Mouse (Mus musculus): Measurements from ENCODE around the gene Zfp13. TPM values are rescaled to one million over a fixed set of nuclear protein-coding genes. Genes with fewer than 3 reads are reported as not detected.

The Zfp13 gene
- 17.1 and 19.0 TPM in 2 replicates for polyA plus RNA-seq (2014; fragmentation: Nextera tagmentation; extraction: Ambion mirVana)

DNA sequence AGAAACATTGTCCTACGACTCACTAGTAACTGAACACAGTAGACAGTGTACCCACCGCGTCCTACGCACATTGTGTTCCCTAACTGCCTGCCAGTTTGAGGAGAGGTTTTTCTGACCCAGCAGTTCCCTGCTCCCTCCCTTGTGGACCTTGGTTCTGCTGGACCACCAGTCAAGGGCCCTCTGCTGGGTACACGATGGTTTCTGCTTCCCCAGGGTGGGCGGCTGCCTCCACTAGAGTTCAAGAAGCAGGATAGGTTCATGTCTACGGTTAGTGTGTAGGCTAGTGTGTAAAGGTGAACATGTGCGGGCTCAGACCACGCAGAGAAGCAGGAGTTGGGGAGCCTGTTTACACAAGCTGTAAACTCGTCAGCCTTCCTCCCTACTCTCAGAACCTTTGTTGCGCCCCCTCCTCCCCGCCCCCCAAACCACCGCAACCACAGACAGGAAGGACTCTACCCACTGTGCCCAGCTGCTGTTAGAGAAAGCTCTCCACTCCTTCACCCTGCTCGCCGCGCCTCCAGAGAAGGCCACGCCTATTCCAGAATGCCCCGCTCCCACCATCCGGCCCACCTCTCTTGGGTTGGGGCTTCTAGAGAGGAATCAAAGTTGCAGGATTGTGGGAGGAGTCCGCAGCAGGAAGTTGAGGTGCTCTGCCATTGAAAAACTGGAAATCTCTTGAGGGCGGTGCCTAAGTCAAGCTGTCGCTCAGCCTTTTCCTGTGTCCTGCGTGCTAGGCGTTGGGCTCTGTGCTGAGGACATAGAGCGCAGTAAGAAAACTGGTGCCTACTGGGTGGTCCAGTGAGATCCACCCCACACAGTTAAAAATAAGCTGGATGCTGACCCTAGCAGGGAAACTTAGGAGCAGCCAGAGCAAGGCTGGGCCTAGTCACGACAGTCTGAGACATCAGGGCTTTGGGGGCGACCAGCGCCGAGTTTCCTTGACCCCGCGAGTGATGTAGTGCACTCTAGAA lies at the start of gene Zfp13:
Gene Zfp13 (minus strand): TSS at position 906 of the 971 bp plus-strand sequence.
- DNase-seq (ENCODE audit: low spot score) (peak; percentile 94), ATAC-seq (replicated peaks; ENCODE audit: insufficient number of reproducible peaks, low FRiP score, low TSS enrichment, low read depth) (peak; percentile 96)
- Histone ChIP-seq H3K9me3 (replicated peaks; ENCODE audit: control insufficient read depth, low read length) (no peaks in the 10 kb centered on the region), H3K36me3 (replicated peaks; ENCODE audit: control insufficient read depth, insufficient read depth, low read depth, low read length) (no peaks in the 10 kb centered on the region), H3K4me3 (ENCODE audit: low read depth, low read length) (peak within 1 kb of the TSS; percentile 37), H3K4me1 (ENCODE audit: control insufficient read depth, insufficient read depth, low read length) (no peaks in the 10 kb centered on the region), H3K27me3 (ENCODE audit: control insufficient read depth, insufficient read depth, low read length) (no peaks in the 10 kb centered on the region), H3K27ac (replicated peaks; ENCODE audit: low read depth, low read length) (peak within 1 kb of the TSS; percentile 79), H3K4me2 (ENCODE audit: low read depth, low read length) (peak within 1 kb of the TSS; percentile 72), H3K9ac (replicated peaks; ENCODE audit: low read length) (peak within 1 kb of the TSS; percentile 64)
- WGBS, result 7% methylated on average over 31 of the region's 31 CpGs

- Histone ChIP-seq H3K4me1 (ENCODE audit: control insufficient read depth, insufficient read depth, low read length) (no peaks in the 10 kb centered on the region; the same call in 1 of the 2 replicates), H3K9me3 (replicated peaks; ENCODE audit: control insufficient read depth, low read length) (no peaks in the 10 kb centered on the region), H3K36me3 (replicated peaks; ENCODE audit: control insufficient read depth, insufficient read depth, low read depth, low read length) (no peaks in the 10 kb centered on the region), H3K27me3 (ENCODE audit: control insufficient read depth, insufficient read depth, low read length) (peaks cover 16% of the 10 kb centered on the region), H3K9ac (replicated peaks; ENCODE audit: low read length) (no peak overlapping the region), H3K4me2 (ENCODE audit: low read depth, low read length) (no peak overlapping the region), H3K4me3 (ENCODE audit: low read depth, low read length) (no peak overlapping the region), H3K27ac (replicated peaks; ENCODE audit: low read depth, low read length) (no peak overlapping the region)
- DNase-seq (ENCODE audit: low spot score) (no peak), ATAC-seq (replicated peaks; ENCODE audit: insufficient number of reproducible peaks, low FRiP score, low TSS enrichment, low read depth) (no peak)
- 31% methylated on average over 10 of the region's 10 CpGs for WGBS
These were observed 46.6 kb upstream of the Zfp13 start for GRCm38 (mm10) chr17:23645894-23646293.

DNA sequence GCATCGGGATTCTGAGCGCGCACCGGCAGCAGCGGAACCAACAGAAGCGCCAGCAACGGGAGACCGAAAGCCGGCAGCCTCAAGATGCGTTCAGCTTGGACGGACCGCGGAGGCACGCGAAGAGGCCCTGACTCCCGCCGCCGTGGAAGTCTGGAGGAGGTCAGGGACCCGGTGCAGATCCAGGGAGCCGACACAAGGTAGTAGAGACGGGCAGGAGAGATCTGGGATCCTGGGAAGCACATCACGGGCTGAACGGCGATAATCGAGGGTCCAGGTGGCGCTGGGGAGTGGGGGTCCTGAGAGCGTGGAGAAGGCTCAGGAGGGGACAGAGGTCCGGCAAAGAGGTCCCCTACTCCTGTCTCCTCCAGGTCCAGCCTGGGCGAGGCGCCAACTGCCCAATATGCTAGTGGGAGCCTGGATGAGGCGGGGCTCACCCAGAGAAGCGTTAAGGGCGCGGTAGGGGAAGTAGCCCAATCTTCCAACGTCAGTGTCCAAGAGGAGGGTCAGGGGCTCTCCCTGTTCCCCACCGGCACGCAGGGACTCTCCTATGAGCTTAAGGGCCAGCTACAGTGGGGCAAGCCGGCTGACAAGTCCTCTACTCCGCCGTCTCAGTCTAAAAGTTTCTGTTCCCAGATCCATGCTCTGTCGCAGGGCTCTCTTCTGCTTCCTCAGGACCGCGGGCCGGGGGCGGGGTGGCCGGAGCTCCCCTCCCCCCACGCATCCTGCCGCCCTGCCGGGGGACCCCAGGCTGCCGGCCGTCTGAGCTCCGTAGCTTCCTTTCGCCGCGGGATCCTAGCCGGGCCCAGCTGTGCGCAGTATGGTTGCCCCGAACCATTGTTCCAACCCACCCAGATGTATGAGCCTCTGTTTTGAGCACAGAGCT lies 45.6 kb upstream of the Zfp13 start, which contains the start of gene Mmp25:
Gene Mmp25 (minus strand): TSS at position 665 of the 883 bp plus-strand sequence.
- Histone ChIP-seq H3K9me3 (replicated peaks; ENCODE audit: control insufficient read depth, low read length) (no peaks in the 10 kb centered on the region), H3K9ac (replicated peaks; ENCODE audit: low read length) (peak within 1 kb of the TSS; percentile 46), H3K4me3 (ENCODE audit: low read depth, low read length) (peak within 1 kb of the TSS; percentile 40), H3K27me3 (ENCODE audit: control insufficient read depth, insufficient read depth, low read length) (peaks cover 16% of the 10 kb centered on the region), H3K4me1 (ENCODE audit: control insufficient read depth, insufficient read depth, low read length) (no peaks in the 10 kb centered on the region; the same call in 1 of the 2 replicates), H3K27ac (replicated peaks; ENCODE audit: low read depth, low read length) (no peak within 1 kb of the TSS), H3K36me3 (replicated peaks; ENCODE audit: control insufficient read depth, insufficient read depth, low read depth, low read length) (no peaks in the 10 kb centered on the region), H3K4me2 (ENCODE audit: low read depth, low read length) (peak within 1 kb of the TSS; percentile 76)
- ATAC-seq (replicated peaks; ENCODE audit: insufficient number of reproducible peaks, low FRiP score, low TSS enrichment, low read depth) (0 out of 2 replicates have a peak, but pooled peaks have one; percentile 49), DNase-seq (ENCODE audit: low spot score) (peak; percentile 32)
- under 1% methylated on average over 58 of the region's 58 CpGs for WGBS

- Histone ChIP-seq H3K27me3 (ENCODE audit: control insufficient read depth, insufficient read depth, low read length) (no peaks in the 10 kb centered on the region), H3K27ac (replicated peaks; ENCODE audit: low read depth, low read length) (no peak overlapping the region), H3K4me1 (ENCODE audit: control insufficient read depth, insufficient read depth, low read length) (no peaks in the 10 kb centered on the region), H3K9ac (replicated peaks; ENCODE audit: low read length) (no peak overlapping the region), H3K4me2 (ENCODE audit: low read depth, low read length) (no peak overlapping the region), H3K9me3 (replicated peaks; ENCODE audit: control insufficient read depth, low read length) (no peaks in the 10 kb centered on the region), H3K36me3 (replicated peaks; ENCODE audit: control insufficient read depth, insufficient read depth, low read depth, low read length) (no peaks in the 10 kb centered on the region), H3K4me3 (ENCODE audit: low read depth, low read length) (no peak overlapping the region)
- ATAC-seq (replicated peaks; ENCODE audit: insufficient number of reproducible peaks, low FRiP score, low TSS enrichment, low read depth) (no peak), DNase-seq (ENCODE audit: low spot score) (no peak)
- 83% methylated on average over 8 of the region's 8 CpGs for WGBS
These were observed 32.0 kb upstream of the Zfp13 start for GRCm38 (mm10) chr17:23631241-23631640.

DNA sequence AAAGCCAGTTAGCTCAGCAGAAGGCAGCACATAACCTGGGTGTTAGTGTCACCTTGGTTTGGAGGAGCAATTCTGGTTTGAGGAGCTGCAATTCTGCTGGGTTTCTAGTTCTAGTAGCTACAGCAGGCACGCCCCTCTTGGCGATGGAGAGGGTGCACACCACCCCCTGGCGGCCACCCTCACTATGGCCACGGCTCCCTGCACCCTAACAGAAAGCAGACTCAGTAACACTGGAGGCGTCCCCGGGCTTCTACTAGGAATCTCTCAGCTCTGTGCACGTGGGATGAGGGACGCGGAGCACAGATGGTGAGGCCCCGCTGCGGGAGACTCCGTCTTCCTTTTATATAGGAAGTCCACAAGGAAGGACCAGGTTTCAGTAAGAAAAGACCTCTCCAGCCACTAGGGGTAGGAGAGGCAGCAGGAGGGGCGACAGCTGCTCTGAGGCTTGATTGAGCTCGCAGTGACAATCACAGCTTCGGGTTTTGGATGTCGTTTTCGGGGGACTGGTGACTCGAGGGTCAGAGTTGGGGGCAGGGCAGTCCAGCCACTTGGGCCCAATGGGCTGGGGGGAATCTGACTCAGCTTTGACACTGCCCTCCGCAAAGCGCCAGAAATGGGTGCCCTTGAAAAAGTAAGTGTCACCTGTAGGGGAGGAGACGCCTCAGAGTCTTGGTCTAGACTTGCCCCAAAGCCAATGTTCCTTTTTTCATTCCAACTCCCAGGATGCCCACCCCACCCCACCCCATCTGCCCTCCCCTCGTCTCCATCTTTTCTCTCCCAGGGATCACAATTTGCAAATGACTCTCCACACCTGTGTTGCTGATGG lies 31.1 kb upstream of the Zfp13 start:
- 13% methylated on average over 22 of the region's 22 CpGs for WGBS
- DNase-seq (ENCODE audit: low spot score) (peak; percentile 80), ATAC-seq (replicated peaks; ENCODE audit: insufficient number of reproducible peaks, low FRiP score, low TSS enrichment, low read depth) (peak; percentile 80)
- H3K27me3 ChIP-seq (ENCODE audit: control insufficient read depth, insufficient read depth, low read length), result no peaks in the 10 kb centered on the region
- no peak overlapping the region for H3K27ac ChIP-seq (replicated peaks; ENCODE audit: low read depth, low read length)
- no peaks in the 10 kb centered on the region for H3K4me1 ChIP-seq (ENCODE audit: control insufficient read depth, insufficient read depth, low read length)
- H3K36me3 ChIP-seq (replicated peaks; ENCODE audit: control insufficient read depth, insufficient read depth, low read depth, low read length), result no peaks in the 10 kb centered on the region
- H3K4me2 ChIP-seq (ENCODE audit: low read depth, low read length), result peak overlapping the region; percentile 32
- no peak overlapping the region for H3K4me3 ChIP-seq (ENCODE audit: low read depth, low read length)
- H3K9me3 ChIP-seq (replicated peaks; ENCODE audit: control insufficient read depth, low read length), result no peaks in the 10 kb centered on the region
- H3K9ac ChIP-seq (replicated peaks; ENCODE audit: low read length), result peak overlapping the region; percentile 39

- ATAC-seq (replicated peaks; ENCODE audit: insufficient number of reproducible peaks, low FRiP score, low TSS enrichment, low read depth) (no peak), DNase-seq (ENCODE audit: low spot score) (no peak)
- no peak overlapping the region for H3K9ac ChIP-seq (replicated peaks; ENCODE audit: low read length)
- no peaks in the 10 kb centered on the region for H3K27me3 ChIP-seq (ENCODE audit: control insufficient read depth, insufficient read depth, low read length)
- no peak overlapping the region for H3K4me3 ChIP-seq (ENCODE audit: low read depth, low read length)
- no peaks in the 10 kb centered on the region for H3K9me3 ChIP-seq (replicated peaks; ENCODE audit: control insufficient read depth, low read length)
- H3K4me1 ChIP-seq (ENCODE audit: control insufficient read depth, insufficient read depth, low read length), result no peaks in the 10 kb centered on the region
- H3K4me2 ChIP-seq (ENCODE audit: low read depth, low read length), result no peak overlapping the region
- WGBS, result 39% methylated on average over 7 of the region's 7 CpGs
- H3K27ac ChIP-seq (replicated peaks; ENCODE audit: low read depth, low read length), result no peak overlapping the region
- no peaks in the 10 kb centered on the region for H3K36me3 ChIP-seq (replicated peaks; ENCODE audit: control insufficient read depth, insufficient read depth, low read depth, low read length)
These were observed 28.5 kb upstream of the Zfp13 start for GRCm38 (mm10) chr17:23627813-23628212.

DNA sequence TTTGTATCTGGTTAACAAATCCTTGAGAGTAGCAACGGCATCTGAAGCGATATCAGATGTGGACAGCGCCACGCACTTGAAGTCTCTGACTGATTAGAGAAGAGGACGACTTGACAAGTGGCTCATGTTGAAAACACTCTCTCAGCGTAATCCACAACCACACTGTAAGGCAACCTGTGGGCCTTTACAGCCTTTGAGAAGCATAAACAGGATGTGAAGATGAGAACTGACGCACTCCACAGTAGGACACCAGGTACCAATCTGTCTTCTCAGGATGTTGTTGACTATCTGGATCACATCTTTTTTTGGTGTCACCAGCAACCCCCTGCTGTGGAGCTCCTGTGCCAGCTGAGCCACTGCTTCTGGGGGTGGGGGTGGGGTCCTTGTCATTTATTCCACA lies 21.1 kb upstream of the Zfp13 start:
- ATAC-seq (replicated peaks; ENCODE audit: insufficient number of reproducible peaks, low FRiP score, low TSS enrichment, low read depth) (no peak), DNase-seq (ENCODE audit: low spot score) (no peak)
- Histone ChIP-seq H3K36me3 (replicated peaks; ENCODE audit: control insufficient read depth, insufficient read depth, low read depth, low read length) (no peaks in the 10 kb centered on the region), H3K4me2 (ENCODE audit: low read depth, low read length) (no peak overlapping the region), H3K27ac (replicated peaks; ENCODE audit: low read depth, low read length) (no peak overlapping the region), H3K27me3 (ENCODE audit: control insufficient read depth, insufficient read depth, low read length) (no peaks in the 10 kb centered on the region), H3K9me3 (replicated peaks; ENCODE audit: control insufficient read depth, low read length) (no peaks in the 10 kb centered on the region), H3K9ac (replicated peaks; ENCODE audit: low read length) (no peak overlapping the region), H3K4me1 (ENCODE audit: control insufficient read depth, insufficient read depth, low read length) (no peaks in the 10 kb centered on the region), H3K4me3 (ENCODE audit: low read depth, low read length) (no peak overlapping the region)
- 81% methylated on average over 7 of the region's 7 CpGs for WGBS
